Mouse (Mus musculus) C2C12 (cell line): ENCODE results near the gene Uba52.

ENCODE experiments used
- CTCF ChIP-seq: IDR thresholded peaks from one replicate; pipeline ENCODE4 v1.5.1; 2011; ENCODE audit not compliant: control insufficient read depth, insufficient read depth, insufficient read length
- MAX ChIP-seq: IDR thresholded peaks from one replicate; pipeline ENCODE4 v1.6.1; 2011; ENCODE audit warnings: mild to moderate bottlenecking, control low read depth
- USF1 ChIP-seq: IDR thresholded peaks from one replicate; pipeline ENCODE4 v1.6.1; 2011; ENCODE audit warnings: low read depth, mild to moderate bottlenecking, control low read depth, moderate library complexity

GRCm38 (mm10) chr8:70506328-70507026 is 4.1 kb downstream of the Uba52 start, which contains the start of gene Rex1bd:
- peak; percentile 93 for TF ChIP-seq CTCF
- TF ChIP-seq USF1 = no peak
- no peak for TF ChIP-seq MAX
